ENCODE assay signal across 8 mouse cellular contexts in genomic region chr2:154427853-154428360, GRCm38 (mm10). TPM values are rescaled to one million over a fixed set of nuclear protein-coding genes. Genes with fewer than 3 reads are reported as not detected.
DNase-seq lines count a peak whose midpoint lies in the region; ATAC-seq lines count a peak whose summit lies in the region.

No protein-coding gene starts in this region.

- peak overlapping the region; percentile 22 for H3K4me2 ChIP-seq in heart, embryonic 15.5 days
- H3K4me2 ChIP-seq in embryonic facial prominence, embryonic 12.5 days (replicated peaks): peak overlapping the region; percentile 9; the same call in 1 of the 2 replicates

- H3K9ac ChIP-seq in heart, embryonic 15.5 days: no peak overlapping the region
- no peak overlapping the region for H3K9ac ChIP-seq in embryonic facial prominence, embryonic 12.5 days

- H3K9me3 ChIP-seq in heart, embryonic 15.5 days (replicated peaks): no peaks in the 10 kb centered on the region
- H3K9me3 ChIP-seq in embryonic facial prominence, embryonic 12.5 days: no peaks in the 10 kb centered on the region

- H3K4me1 ChIP-seq in heart, embryonic 15.5 days (replicated peaks): peaks cover 11% of the 10 kb centered on the region
- peaks cover 8% of the 10 kb centered on the region; the same call in 1 of the 2 replicates for H3K4me1 ChIP-seq in embryonic facial prominence, embryonic 12.5 days

- H3K27ac ChIP-seq in heart, embryonic 15.5 days: no peak overlapping the region
- no peak overlapping the region for H3K27ac ChIP-seq in embryonic facial prominence, embryonic 12.5 days

- H3K4me3 ChIP-seq in heart, embryonic 15.5 days: no peak overlapping the region
- H3K4me3 ChIP-seq in embryonic facial prominence, embryonic 12.5 days: no peak overlapping the region

- WGBS in heart, embryonic 15.5 days: 27% methylated on average over 17 of the region's 17 CpGs
- 9% methylated on average over 17 of the region's 17 CpGs for WGBS in embryonic facial prominence, embryonic 12.5 days

- H3K36me3 ChIP-seq in heart, embryonic 15.5 days: no peaks in the 10 kb centered on the region
- H3K36me3 ChIP-seq in embryonic facial prominence, embryonic 12.5 days: no peaks in the 10 kb centered on the region

- DNase-seq in heart, adult 11 months: no peak
- peak; percentile 81 for DNase-seq in kidney, adult 9 months
- peak; percentile 77 for DNase-seq in lung, postnatal 10 days
- DNase-seq in urinary bladder, postnatal 36 days (ENCODE audit: low spot score in 2 of 2): peak; percentile 15 to 23
- no peak for DNase-seq in spleen, postnatal 36 days (ENCODE audit: low spot score in 2 of 2)

- ATAC-seq in heart, embryonic 15.5 days (replicated peaks; ENCODE audit: insufficient number of reproducible peaks, insufficient read depth, low FRiP score, low read depth): peak; percentile 11; the same call in 1 of the 2 replicates
- ATAC-seq in embryonic facial prominence, embryonic 12.5 days (ENCODE audit: insufficient number of reproducible peaks, insufficient read depth, low FRiP score, low TSS enrichment): peak; percentile 58; the same call in 1 of the 2 replicates
- no peak for ATAC-seq in erythroblast, adult 5-6 weeks (replicated peaks; ENCODE audit: low FRiP score, poor library complexity, severe bottlenecking)

- no peaks in the 10 kb centered on the region for H3K27me3 ChIP-seq in heart, embryonic 15.5 days
- 0 out of 2 replicates have a peak, but pooled peaks cover 5% of the 10 kb centered on the region for H3K27me3 ChIP-seq in embryonic facial prominence, embryonic 12.5 days

RNA-seq across cellular contexts. Expression of gene Cbfa2t2, which starts 8.4 kb away (rescaled TPM):
- polyA plus RNA-seq in heart, embryonic 15.5 days (2015; fragmentation: Nextera tagmentation; extraction: Ambion mirVana): 25.9 and 31.0 TPM in 2 replicates
- polyA plus RNA-seq in embryonic facial prominence, embryonic 12.5 days (2016; fragmentation: Nextera tagmentation; extraction: Ambion mirVana): 58.8 and 65.3 TPM in 2 replicates
- total RNA-seq in erythroblast, adult 5-6 weeks (2015; ENCODE audit: low replicate concordance): 5.6 and 8.5 TPM in 2 replicates
- total RNA-seq in erythroblast, adult 5-6 weeks (2017; ENCODE audit: low replicate concordance): 2.9 and 9.5 TPM in 2 replicates

RNA-seq across cellular contexts. Expression of gene Snta1, which starts 20.0 kb away (rescaled TPM):
- polyA plus RNA-seq in heart, embryonic 15.5 days (2015; fragmentation: Nextera tagmentation; extraction: Ambion mirVana): 53.2 and 54.3 TPM in 2 replicates
- 9.2 and 9.9 TPM in 2 replicates for polyA plus RNA-seq in embryonic facial prominence, embryonic 12.5 days (2016; fragmentation: Nextera tagmentation; extraction: Ambion mirVana)
- total RNA-seq in erythroblast, adult 5-6 weeks (2015; ENCODE audit: low replicate concordance): not detected in 2 replicates
- 0.17 and 0.56 TPM in 2 replicates for total RNA-seq in erythroblast, adult 5-6 weeks (2017; ENCODE audit: low replicate concordance)

RNA-seq across cellular contexts. Expression of gene Cdk5rap1, which starts 55.1 kb away (rescaled TPM):
- 13.6 and 14.8 TPM in 2 replicates for polyA plus RNA-seq in heart, embryonic 15.5 days (2015; fragmentation: Nextera tagmentation; extraction: Ambion mirVana)
- polyA plus RNA-seq in embryonic facial prominence, embryonic 12.5 days (2016; fragmentation: Nextera tagmentation; extraction: Ambion mirVana): 15.9 and 19.6 TPM in 2 replicates
- 5.9 and 13.1 TPM in 2 replicates for total RNA-seq in erythroblast, adult 5-6 weeks (2015; ENCODE audit: low replicate concordance)
- 12.7 and 21.5 TPM in 2 replicates for total RNA-seq in erythroblast, adult 5-6 weeks (2017; ENCODE audit: low replicate concordance)

Comparison
In these comparisons a context has a peak if more than half of its experiments do, and no peak if none do; other contexts are left out.
1. DNase-seq: peak in kidney, adult 9 months (single experiment), lung, postnatal 10 days (single experiment) and urinary bladder, postnatal 36 days (2 of 2); none in heart, adult 11 months (single experiment) and spleen, postnatal 36 days (0 of 2).